In the genomic region with DNA sequence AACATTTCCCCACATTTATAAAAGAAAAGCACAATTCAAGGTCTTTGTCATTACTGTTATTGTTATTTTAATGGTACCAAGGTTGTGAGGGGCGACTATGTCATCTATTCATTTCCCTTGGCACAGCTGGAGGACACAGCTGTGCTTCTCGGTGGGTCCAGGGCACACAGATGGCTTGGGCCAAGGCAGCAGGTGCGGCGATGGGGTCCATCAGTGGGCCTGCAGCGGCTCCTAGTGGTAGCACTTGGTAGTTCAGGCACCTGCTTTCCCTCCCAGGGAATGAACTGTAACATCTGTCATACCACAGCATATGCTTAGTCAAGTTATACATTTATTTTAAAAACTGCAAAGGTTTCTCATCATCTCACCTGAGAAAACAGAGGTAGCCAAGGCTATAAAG, we compare ENCODE assay signal across 8 mouse cellular contexts. TPM values are rescaled to one million over a fixed set of nuclear protein-coding genes. Genes with fewer than 3 reads are reported as not detected.
DNase-seq lines count a peak whose midpoint lies in the region; ATAC-seq and TF ChIP-seq lines count a peak whose summit lies in the region.
"Had no signal": no experiment of that assay in that cellular context is flagged by ENCODE, and none has a peak within 500 bp of the region (broad histone marks: within the 10 kb centered on the region; RNA-seq: fewer than 3 reads in every experiment).

No protein-coding gene starts in this region.

- H3K9ac ChIP-seq in hindbrain, embryonic 12.5 days, result no peak overlapping the region

- no peaks in the 10 kb centered on the region for H3K36me3 ChIP-seq in hindbrain, embryonic 12.5 days
- no peaks in the 10 kb centered on the region for H3K36me3 ChIP-seq in midbrain, embryonic 10.5 days
- no peaks in the 10 kb centered on the region for H3K36me3 ChIP-seq in small intestine, adult 2 months (ENCODE audit: control insufficient read depth, insufficient read depth, low read length)

- no peaks in the 10 kb centered on the region for H3K9me3 ChIP-seq in hindbrain, embryonic 12.5 days (replicated peaks)
- H3K9me3 ChIP-seq in midbrain, embryonic 10.5 days (replicated peaks), result no peaks in the 10 kb centered on the region

- H3K4me2 ChIP-seq in hindbrain, embryonic 12.5 days (replicated peaks), result no peak overlapping the region

- no peaks in the 10 kb centered on the region for H3K4me1 ChIP-seq in cortical plate, adult 2 months (ENCODE audit: control insufficient read depth, insufficient read depth, low read length)
- peaks cover 5% of the 10 kb centered on the region; the same call in 1 of the 2 replicates for H3K4me1 ChIP-seq in hindbrain, embryonic 12.5 days
- H3K4me1 ChIP-seq in midbrain, embryonic 10.5 days, result peaks cover 35% of the 10 kb centered on the region
- H3K4me1 ChIP-seq in small intestine, adult 2 months (ENCODE audit: control insufficient read depth, insufficient read depth, insufficient read length, low read length), result no peaks in the 10 kb centered on the region

- ATAC-seq in hindbrain, embryonic 12.5 days (ENCODE audit: low FRiP score), result peak; percentile 73

- peaks cover 76% of the 10 kb centered on the region for H3K27me3 ChIP-seq in hindbrain, embryonic 12.5 days
- peaks cover 87% of the 10 kb centered on the region for H3K27me3 ChIP-seq in midbrain, embryonic 10.5 days (ENCODE audit: low read depth, poor library complexity, severe bottlenecking)
- no peaks in the 10 kb centered on the region for H3K27me3 ChIP-seq in small intestine, adult 2 months (ENCODE audit: control insufficient read depth, insufficient read depth, low read length)

- no peak overlapping the region for H3K27ac ChIP-seq in cortical plate, adult 2 months (ENCODE audit: insufficient read depth, low read length)
- no peak overlapping the region for H3K27ac ChIP-seq in hindbrain, embryonic 12.5 days
- H3K27ac ChIP-seq in midbrain, embryonic 10.5 days (replicated peaks), result no peak overlapping the region
- no peak overlapping the region for H3K27ac ChIP-seq in small intestine, adult 2 months (ENCODE audit: insufficient read depth, low read depth, low read length)
- H3K27ac ChIP-seq: macrophage had no signal

- no peak overlapping the region for H3K4me3 ChIP-seq in cortical plate, adult 2 months (ENCODE audit: insufficient read depth, low read length)
- no peak overlapping the region for H3K4me3 ChIP-seq in hindbrain, embryonic 12.5 days
- no peak overlapping the region for H3K4me3 ChIP-seq in midbrain, embryonic 10.5 days
- H3K4me3 ChIP-seq in small intestine, adult 2 months (ENCODE audit: low read depth, low read length), result no peak overlapping the region

- DNase-seq in A20 (ENCODE audit: low read depth, low spot score), result peak; percentile 2
- peak; percentile 37 for DNase-seq in Muller cell, postnatal 12 days (ENCODE audit: inconsistent ontology term)
- DNase-seq in left cerebral cortex, adult 18-20 months (ENCODE audit: low spot score in 2 of 2), result peak; percentile 77 to 85
- peak; percentile 78 for DNase-seq in midbrain, embryonic 10.5 days (ENCODE audit: low spot score)

- WGBS in hindbrain, embryonic 12.5 days, result under 1% methylated on average over 5 of the region's 5 CpGs
- WGBS in midbrain, embryonic 10.5 days, result 1% methylated on average over 5 of the region's 5 CpGs
- 4% methylated on average over 5 of the region's 5 CpGs for WGBS in small intestine, adult 2 months

- peak; percentile 91 for TF ChIP-seq CTCF in cortical plate, adult 2 months (IDR thresholded peaks at IDR 0.05; ENCODE audit: extremely low read depth, insufficient read depth, low read length)
- peak; percentile 49; the same call in 1 of the 2 replicates for TF ChIP-seq CTCF in small intestine, adult 2 months (IDR thresholded peaks at IDR 0.05; ENCODE audit: extremely low read depth, insufficient read length, insufficient replicate concordance, low read depth, low read length)

- no peak for TF ChIP-seq POLR2A in cortical plate, adult 2 months (IDR thresholded peaks at IDR 0.05; ENCODE audit: extremely low read depth, insufficient read depth, low read length)
- TF ChIP-seq POLR2A in small intestine, adult 2 months (IDR thresholded peaks at IDR 0.05; ENCODE audit: low read depth, low read length), result no peak

RNA-seq across cellular contexts. Expression of gene Tmem132d, which starts 7.0 kb away (rescaled TPM):
- 24.8 and 27.6 TPM in 2 replicates for polyA plus RNA-seq in cortical plate, adult 2 months (2012; rRNA removed)
- polyA plus RNA-seq in hindbrain, embryonic 12.5 days (2016; fragmentation: Nextera tagmentation; extraction: Ambion mirVana), result 0.96 and 2.4 TPM in 2 replicates
- total RNA-seq in left cerebral cortex, adult 18-20 months (2021), result 10 to 100 TPM; 56.3 to 65.6 TPM
- 0.28 and 0.37 TPM in 2 replicates for polyA plus RNA-seq in midbrain, embryonic 10.5 days (2016; fragmentation: Nextera tagmentation; extraction: Ambion mirVana)
- polyA plus RNA-seq in small intestine, adult 2 months (2012; rRNA removed), result 0.13 and 0.15 TPM in 2 replicates
- polyA plus RNA-seq: macrophage had no signal

Comparison
In these comparisons a context has a peak if more than half of its experiments do, and no peak if none do; other contexts are left out.
1. DNase-seq: peak in every context shown above with its lines; median percentile 81 in left cerebral cortex, adult 18-20 months; 78 in midbrain, embryonic 10.5 days; 37 in Muller cell, postnatal 12 days; 2 in A20.